Mouse (Mus musculus) heart, postnatal 10 days (tissue): ENCODE measurements around the gene Med11. TPM values are rescaled to one million over a fixed set of nuclear protein-coding genes. Genes with fewer than 3 reads are reported as not detected.

Source experiments
- DNase-seq, 2 experiments: peaks; one replicate each; pipeline ENCODE4 v3.0.0; 2021
- intact Hi-C: fragments of 180-260 bp; cut with DNase I; formaldehyde crosslinking; loops from one replicate; pipeline ENCODE4 v1.15.1; 2025
- microRNA-seq, 2 experiments: library from miRNA; unstranded; fragments of <30 nt; microRNA quantifications; one replicate each; pipeline ENCODE4 v1.2.0; 2022
- total RNA-seq, 2 experiments: library from RNA; stranded (reverse); gene quantifications; 2 replicates each; pipeline ENCODE4 v1.2.3; 2021

Med11 gene
- total RNA-seq, 2 experiments from 2014 or later: 8.2 to 13.4 TPM

GRCm38 (mm10) chr11:70499566-70500475 lies 48.1 kb downstream of the Med11 start:
- intact Hi-C loops: no loop called here
- no peak for DNase-seq

GRCm38 (mm10) chr11:70500476-70500812 lies 48.7 kb downstream of the Med11 start:
- intact Hi-C loops: no loop called here

GRCm38 (mm10) chr11:70502018-70502417 lies 50.3 kb downstream of the Med11 start:
- no peak for DNase-seq
- intact Hi-C loops: no loop called here

More at GRCm38 (mm10) chr11:70500476-70500812, 48.7 kb downstream of the Med11 start:
- no peak for DNase-seq

Small RNAs within 50 kb of the gene (microRNA-seq; reads per million reads assigned to microRNA genes)
- gene Mir7115: 0 to 0.70 reads per million in 2 experiments

Other genes starting within 250 kb of the Med11 start
- gene Slc16a11, start 239.2 kb upstream of the Med11 start, total RNA-seq: under 1 TPM; 0.20 to 0.91 TPM
- gene Slc16a13, start 230.9 kb upstream of the Med11 start, total RNA-seq: 1 to 10 TPM; 5.2 to 6.8 TPM
- 10 to 100 TPM; 54.7 to 55.5 TPM for gene Bcl6b, start 222.1 kb upstream of the Med11 start, total RNA-seq
- gene 0610010K14Rik, start 214.0 kb upstream of the Med11 start, total RNA-seq: 10 to 100 TPM; 54.8 to 60.8 TPM
- gene Gm21988, start 212.1 kb upstream of the Med11 start, total RNA-seq: 1 to 10 TPM; 3.3 to 3.4 TPM
- 100 to 1,000 TPM in 1 of 2 experiments, 10 to 100 TPM in 1; 96.4 to 102 TPM for gene Rnasek, start 212.1 kb upstream of the Med11 start, total RNA-seq
- gene Alox12, start 196.6 kb upstream of the Med11 start, total RNA-seq: 1 to 10 TPM; 3.4 to 5.2 TPM
- gene Alox12e, start 129.3 kb upstream of the Med11 start, total RNA-seq: not detected
- 1 to 10 TPM in 1 of 2 experiments, under 1 TPM in 1; 0.34 to 3.2 TPM for gene Alox15, start 99.9 kb upstream of the Med11 start, total RNA-seq
- 10 to 100 TPM; 22.3 to 26.1 TPM for gene Pelp1, start 41.9 kb upstream of the Med11 start, total RNA-seq
- 10 to 100 TPM; 13.0 to 15.1 TPM for gene Arrb2, start 19.3 kb upstream of the Med11 start, total RNA-seq
- 1 to 10 TPM; 1.4 to 2.1 TPM for gene Zmynd15, start 7.5 kb downstream of the Med11 start, total RNA-seq
- gene Cxcl16, start 8.1 kb downstream of the Med11 start, total RNA-seq: 1 to 10 TPM; 7.2 to 7.7 TPM
- gene Tm4sf5, start 53.3 kb downstream of the Med11 start, total RNA-seq: 1 to 10 TPM in 1 of 2 experiments, under 1 TPM in 1; 0.89 to 1.4 TPM
- gene Vmo1, start 62.7 kb downstream of the Med11 start, total RNA-seq: not detected
- gene Gltpd2, start 67.3 kb downstream of the Med11 start, total RNA-seq: not detected
- gene Psmb6, start 73.4 kb downstream of the Med11 start, total RNA-seq: 100 to 1,000 TPM; 264 to 266 TPM
- gene Gm40193, start 81.0 kb downstream of the Med11 start, total RNA-seq: not detected
- gene Pld2, start 88.1 kb downstream of the Med11 start, total RNA-seq: 10 to 100 TPM in 1 of 2 experiments, 1 to 10 TPM in 1; 8.9 to 10.8 TPM
- gene Mink1, start 111.0 kb downstream of the Med11 start, total RNA-seq: 10 to 100 TPM; 40.4 to 43.3 TPM
- gene 4930544D05Rik, start 163.9 kb downstream of the Med11 start, total RNA-seq: not detected
- not detected for gene Chrne, start 167.3 kb downstream of the Med11 start, total RNA-seq
- under 1 TPM; 0.17 to 0.43 TPM for gene Gp1ba, start 187.2 kb downstream of the Med11 start, total RNA-seq
- gene Rnf167, start 195.3 kb downstream of the Med11 start, total RNA-seq: 10 to 100 TPM; 50.2 to 50.4 TPM
- 100 to 1,000 TPM; 378 to 381 TPM for gene Slc25a11, start 195.6 kb downstream of the Med11 start, total RNA-seq
- gene Pfn1, start 202.7 kb downstream of the Med11 start, total RNA-seq: 100 to 1,000 TPM; 456 to 499 TPM
- gene Eno3, start 205.3 kb downstream of the Med11 start, total RNA-seq: 1,000 to 10,000 TPM; 1,599 to 1,711 TPM
- gene Spag7, start 217.5 kb downstream of the Med11 start, total RNA-seq: 10 to 100 TPM; 86.0 to 88.2 TPM
- 10 to 100 TPM; 31.2 to 32.8 TPM for gene Camta2, start 236.2 kb downstream of the Med11 start, total RNA-seq
- gene Inca1, start 248.2 kb downstream of the Med11 start, total RNA-seq: 1 to 10 TPM; 2.6 to 3.0 TPM
- gene Kif1c, start 248.6 kb downstream of the Med11 start, total RNA-seq: 100 to 1,000 TPM; 279 to 286 TPM